Mouse (Mus musculus) left cerebral cortex, adult 2 months (tissue): Measurements from ENCODE around the gene Svs6. TPM values are rescaled to one million over a fixed set of nuclear protein-coding genes. Genes with fewer than 3 reads are reported as not detected.

Source experiments
- DNase-seq, 2 experiments: peaks; one replicate each; pipeline ENCODE4 v3.0.0; 2021 to 2022; ENCODE audit warnings: low spot score in 2 of 2, mixed read lengths in 1 of 2; ENCODE audit errors: extremely low spot score in 1 of 2
- H3K27ac ChIP-seq: fragments of 200-600 bp; 2 replicates; pipeline ENCODE4 v1.8.1; 2022
- H3K4me3 ChIP-seq: fragments of 200-600 bp; 2 replicates; pipeline ENCODE4 v1.8.1; 2022
- CTCF ChIP-seq: fragments of 200-600 bp; IDR thresholded peaks from 2 replicates; pipeline ENCODE4 v1.8.1; 2022; ENCODE audit warnings: antibody characterized with exemption, mild to moderate bottlenecking, moderate library complexity
- intact Hi-C: fragments of 180-260 bp; cut with DNase I; formaldehyde crosslinking; loops from one replicate; pipeline ENCODE4 v1.15.1; 2025
- microRNA-seq, 2 experiments: library from miRNA; unstranded; fragments of <30 nt; microRNA quantifications; one replicate each; pipeline ENCODE4 v1.2.0; 2021
- total RNA-seq, 2 experiments: library from RNA; stranded (reverse); gene quantifications; 2 replicates each; pipeline ENCODE4 v1.2.3; 2021

Gene Svs6
- total RNA-seq, 2 experiments from 2014 or later, result not detected

DNA sequence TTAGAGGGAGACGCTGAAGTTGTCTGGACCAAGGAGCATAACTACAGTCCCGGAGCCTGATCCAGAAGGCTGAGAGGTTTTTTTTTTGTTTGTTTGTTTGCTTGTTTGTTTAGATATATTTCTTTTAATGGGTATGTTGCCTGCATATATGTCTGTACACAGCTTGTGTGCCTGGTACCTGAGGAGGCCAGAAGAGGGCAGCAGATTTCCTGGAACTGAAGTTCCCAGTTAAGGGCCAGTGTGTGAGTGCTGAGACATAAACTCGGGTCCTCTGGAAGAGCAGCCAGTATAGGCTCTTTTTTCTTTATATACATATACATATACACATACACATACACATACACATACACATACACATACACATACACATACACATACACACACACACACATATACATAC is 41.8 kb downstream of the Svs6 start:
- intact Hi-C loops, result no loop called here
- no peak for DNase-seq
- Histone ChIP-seq H3K4me3 (no peak overlapping the region), H3K27ac (no peak overlapping the region)
- peak; percentile 20 for TF ChIP-seq CTCF

DNA sequence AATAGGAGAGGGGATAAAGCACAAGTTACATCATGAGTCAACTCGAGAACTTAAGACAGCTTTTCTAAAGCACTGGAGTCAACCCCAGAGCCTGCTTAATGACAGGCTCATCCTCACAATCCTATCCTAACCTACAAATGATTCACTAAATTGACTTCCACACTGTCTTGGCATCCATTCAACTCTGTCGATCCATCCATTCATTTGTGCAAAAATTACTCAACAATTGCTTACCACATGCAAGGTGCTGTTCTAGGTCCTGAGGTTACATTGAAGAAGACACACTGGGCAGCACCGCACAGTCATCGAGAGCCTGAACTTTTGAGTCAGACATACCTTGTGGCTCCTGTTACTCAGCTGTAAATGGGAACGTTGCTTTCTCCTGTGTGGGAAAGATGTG is 42.5 kb downstream of the Svs6 start:
- intact Hi-C loops, result no loop called here
- DNase-seq, result no peak
- Histone ChIP-seq H3K4me3 (no peak overlapping the region), H3K27ac (no peak overlapping the region)
- TF ChIP-seq CTCF, result no peak

DNA sequence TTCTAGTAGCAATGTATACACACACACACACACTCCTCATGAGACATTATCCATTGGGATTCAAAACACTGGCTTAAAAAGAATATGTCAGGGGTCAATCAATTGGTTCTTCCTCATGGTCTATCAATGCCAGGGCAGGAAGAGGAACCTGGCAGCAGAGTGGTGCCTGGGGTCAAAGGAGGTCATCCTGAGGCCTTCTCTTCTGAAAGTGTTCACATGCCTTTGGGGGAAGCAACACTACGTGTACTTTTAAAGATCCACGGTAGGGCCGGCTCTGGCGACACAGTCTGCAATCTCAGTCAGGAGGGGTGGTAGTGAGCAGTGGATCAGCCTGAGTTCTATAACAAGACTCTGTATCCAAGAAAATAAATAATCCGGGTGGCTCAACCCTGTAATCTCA is 43.1 kb downstream of the Svs6 start:
- DNase-seq, result no peak
- intact Hi-C loops, result no loop called here
- Histone ChIP-seq H3K27ac (no peak overlapping the region), H3K4me3 (no peak overlapping the region)
- TF ChIP-seq CTCF, result no peak

DNA sequence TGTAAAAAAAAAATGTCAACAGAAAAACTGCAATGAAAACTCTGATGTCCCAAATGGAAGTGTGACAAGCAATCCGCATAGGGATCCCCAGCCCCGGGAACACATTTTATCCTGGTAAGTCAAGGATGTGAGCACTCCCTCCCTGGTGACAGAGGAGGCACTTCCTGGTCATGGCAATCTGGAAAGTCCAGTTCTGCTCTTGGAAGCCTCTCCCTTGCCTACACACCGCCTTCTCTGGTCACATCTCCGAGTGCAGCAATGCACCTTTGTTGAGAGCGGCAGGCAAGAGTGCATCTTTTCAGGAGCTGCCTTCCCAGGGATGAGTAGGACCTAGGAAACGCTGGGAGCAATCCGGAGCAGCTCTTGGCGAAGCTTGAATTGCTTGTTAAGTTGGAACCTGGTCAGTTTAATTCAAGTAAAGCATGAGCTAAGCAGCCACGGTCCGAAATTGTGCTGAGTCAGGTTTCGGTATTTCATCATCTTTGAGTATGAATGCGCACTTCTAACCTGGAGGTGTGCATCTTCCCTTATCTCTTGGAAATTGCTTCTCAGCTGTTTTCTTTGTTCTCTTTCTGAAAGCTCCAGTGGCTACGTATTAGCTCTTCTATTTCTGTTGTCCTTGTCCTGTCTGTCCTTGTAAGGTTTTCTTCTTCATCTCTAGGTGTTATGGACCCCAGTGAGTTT is 44.6 kb downstream of the Svs6 start:
- intact Hi-C loops, result no loop called here
- Histone ChIP-seq H3K4me3 (no peak overlapping the region), H3K27ac (no peak overlapping the region)
- no peak for TF ChIP-seq CTCF
- no peak for DNase-seq

DNA sequence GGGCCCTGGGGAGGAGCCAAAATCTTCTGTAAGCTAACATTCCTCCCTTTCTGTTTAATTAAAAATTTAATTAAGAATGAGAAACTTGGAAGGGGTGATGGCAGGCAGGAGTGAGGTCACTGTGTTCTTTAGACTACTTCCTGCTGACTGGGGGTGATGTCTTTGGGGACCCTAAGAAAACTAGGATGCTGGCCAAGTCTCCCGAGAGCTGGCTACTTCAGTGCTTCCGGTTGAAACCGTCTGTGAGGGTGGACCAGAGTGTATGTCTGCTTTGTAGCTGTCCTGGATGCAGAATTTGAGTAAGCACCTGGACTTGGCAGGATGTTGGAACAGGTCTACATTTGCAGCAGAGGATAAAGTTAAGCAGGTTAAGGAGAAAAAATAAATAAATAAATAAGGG is 50.4 kb downstream of the Svs6 start:
- no peak for TF ChIP-seq CTCF
- intact Hi-C loops, result no loop called here
- H3K27ac ChIP-seq, result no peak overlapping the region
- no peak overlapping the region for H3K4me3 ChIP-seq
- DNase-seq, result no peak

Small RNA genes lying within 50 kb of the gene (microRNA-seq; reads per million reads assigned to microRNA genes)
- 0 reads per million in 2 experiments for gene Mir7678

Other genes starting within 250 kb of the Svs6 start
- 10 to 100 TPM; 32.4 to 41.9 TPM for gene Stk4, start 246.4 kb upstream of the Svs6 start, total RNA-seq
- 10 to 100 TPM; 79.2 to 83.9 TPM for gene Tomm34, start 245.6 kb upstream of the Svs6 start, total RNA-seq
- gene Kcns1, start 145.6 kb upstream of the Svs6 start, total RNA-seq, result 10 to 100 TPM; 20.3 to 20.7 TPM
- not detected for gene Wfdc5, start 134.0 kb upstream of the Svs6 start, total RNA-seq
- gene Wfdc12, start 126.1 kb upstream of the Svs6 start, total RNA-seq, result not detected
- gene Wfdc15a, start 116.6 kb upstream of the Svs6 start, total RNA-seq, result not detected
- not detected for gene Wfdc15b, start 95.1 kb upstream of the Svs6 start, total RNA-seq
- gene Svs2, start 78.3 kb upstream of the Svs6 start, total RNA-seq, result not detected
- gene Svs3b, start 60.1 kb upstream of the Svs6 start, total RNA-seq, result not detected
- not detected for gene Svs4, start 38.3 kb upstream of the Svs6 start, total RNA-seq
- not detected for gene Svs3a, start 27.5 kb upstream of the Svs6 start, total RNA-seq
- gene Svs5, start 16.0 kb downstream of the Svs6 start, total RNA-seq, result not detected
- not detected for gene Slpi, start 72.3 kb downstream of the Svs6 start, total RNA-seq
- under 1 TPM; 0.20 to 0.23 TPM for gene Rbpjl, start 86.4 kb downstream of the Svs6 start, total RNA-seq
- gene Matn4, start 88.4 kb downstream of the Svs6 start, total RNA-seq, result 10 to 100 TPM; 10.4 to 11.0 TPM
- 10 to 100 TPM; 78.7 to 93.2 TPM for gene Sdc4, start 127.1 kb downstream of the Svs6 start, total RNA-seq
- 10 to 100 TPM; 40.8 to 41.3 TPM for gene Sys1, start 140.2 kb downstream of the Svs6 start, total RNA-seq
- 10 to 100 TPM; 10.2 to 14.1 TPM for gene Gm20458, start 144.2 kb downstream of the Svs6 start, total RNA-seq
- not detected for gene Trp53tg5, start 157.0 kb downstream of the Svs6 start, total RNA-seq
- 100 to 1,000 TPM; 102 to 106 TPM for gene Dbndd2, start 169.4 kb downstream of the Svs6 start, total RNA-seq
- 10 to 100 TPM; 86.3 to 87.0 TPM for gene Pigt, start 180.8 kb downstream of the Svs6 start, total RNA-seq
- gene Wfdc2, start 245.7 kb downstream of the Svs6 start, total RNA-seq, result 1 to 10 TPM in 1 of 2 experiments, under 1 TPM in 1; 0.70 to 1.3 TPM